Mouse (Mus musculus) E14TG2a.4 (cell line): Measurements from ENCODE around the gene Grb2.
A peak's percentile ranks its signal among the peaks of the same experiment; 100 is the strongest.

Experiments
- H3K27me3 ChIP-seq: 2 replicates; pipeline ENCODE4 v1.6.1; 2014; ENCODE audit warnings: low read length, control low read depth; ENCODE audit not compliant: insufficient read depth
- H3K36me3 ChIP-seq: 2 replicates; pipeline ENCODE4 v1.6.1; 2014; ENCODE audit warnings: low read length, control low read depth; ENCODE audit not compliant: insufficient read depth
- H3K4me1 ChIP-seq: replicated peaks from 2 replicates; pipeline ENCODE4 v1.6.1; 2014; ENCODE audit warnings: low read depth, low read length, control low read depth
- H3K4me3 ChIP-seq: replicated peaks from 2 replicates; pipeline ENCODE4 v1.5.1; 2014; ENCODE audit warnings: mild to moderate bottlenecking, low read length
- H3K9me3 ChIP-seq: 2 replicates; pipeline ENCODE4 v1.6.1; 2014; ENCODE audit warnings: low read length, control low read depth
- CTCF ChIP-seq: conservative IDR thresholded peaks from 2 replicates; pipeline ENCODE4 v1.5.1; 2014; ENCODE audit warnings: low read length
- NANOG ChIP-seq: IDR thresholded peaks from 2 replicates; pipeline ENCODE4 v1.6.1; 2014; ENCODE audit warnings: borderline replicate concordance, low read length, mixed read lengths
- POU5F1 ChIP-seq: IDR thresholded peaks from 2 replicates; pipeline ENCODE4 v1.6.1; 2014; ENCODE audit warnings: low read length, borderline replicate concordance

Gene Grb2

DNA sequence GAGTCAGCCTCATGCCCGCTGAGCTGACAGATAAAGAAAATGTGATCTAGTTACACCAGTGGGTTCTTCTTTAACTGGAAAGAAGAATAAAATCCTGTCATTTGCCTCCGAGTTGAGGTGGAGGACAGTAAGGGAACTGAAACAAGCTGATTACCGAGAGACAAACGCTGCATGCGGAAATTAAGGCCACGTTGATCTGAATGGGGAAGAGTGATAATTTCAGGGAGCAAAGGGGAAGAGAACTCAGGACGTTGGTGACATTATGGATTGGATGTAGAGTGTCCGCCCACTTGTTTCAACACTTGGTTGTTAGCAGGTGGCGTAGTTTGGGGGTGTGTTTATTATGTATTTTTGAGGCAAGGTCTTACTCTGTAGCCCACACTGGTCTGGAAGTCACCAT lies 34.5 kb upstream of the Grb2 start:
- Histone ChIP-seq H3K4me3 (no peak overlapping the region), H3K9me3 (no peaks in the 10 kb centered on the region), H3K36me3 (no peaks in the 10 kb centered on the region), H3K27me3 (0 out of 2 replicates have a peak, but pooled peaks cover 2% of the 10 kb centered on the region), H3K4me1 (peaks cover 20% of the 10 kb centered on the region)
- no peak for TF ChIP-seq CTCF
- TF ChIP-seq NANOG, result no peak
- TF ChIP-seq POU5F1, result no peak

DNA sequence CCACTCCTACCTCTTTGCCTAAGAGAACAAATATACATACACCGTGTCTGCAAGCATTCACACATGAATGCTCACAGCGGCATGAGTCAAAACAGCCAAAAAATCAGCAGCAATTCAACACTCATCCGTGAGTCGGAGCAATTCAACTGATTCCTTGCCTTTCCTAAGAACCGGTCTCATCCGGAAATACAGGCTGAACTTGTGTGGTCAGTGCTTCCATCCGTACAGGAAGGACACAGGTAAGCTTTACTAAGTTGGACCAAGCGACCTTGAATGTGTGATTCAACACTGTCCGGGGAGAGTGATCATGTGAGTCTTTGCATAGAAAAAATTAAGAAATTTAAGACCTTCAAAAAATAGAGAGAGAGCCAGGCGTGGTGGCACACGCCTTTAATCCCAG lies 32.7 kb upstream of the Grb2 start:
- no peak overlapping the region for H3K4me3 ChIP-seq
- H3K9me3 ChIP-seq, result no peaks in the 10 kb centered on the region
- H3K4me1 ChIP-seq, result peaks cover 6% of the 10 kb centered on the region
- TF ChIP-seq POU5F1 (no peak), NANOG (no peak), CTCF (no peak)
- 0 out of 2 replicates have a peak, but pooled peaks cover 2% of the 10 kb centered on the region for H3K27me3 ChIP-seq
- H3K36me3 ChIP-seq, result no peaks in the 10 kb centered on the region

DNA sequence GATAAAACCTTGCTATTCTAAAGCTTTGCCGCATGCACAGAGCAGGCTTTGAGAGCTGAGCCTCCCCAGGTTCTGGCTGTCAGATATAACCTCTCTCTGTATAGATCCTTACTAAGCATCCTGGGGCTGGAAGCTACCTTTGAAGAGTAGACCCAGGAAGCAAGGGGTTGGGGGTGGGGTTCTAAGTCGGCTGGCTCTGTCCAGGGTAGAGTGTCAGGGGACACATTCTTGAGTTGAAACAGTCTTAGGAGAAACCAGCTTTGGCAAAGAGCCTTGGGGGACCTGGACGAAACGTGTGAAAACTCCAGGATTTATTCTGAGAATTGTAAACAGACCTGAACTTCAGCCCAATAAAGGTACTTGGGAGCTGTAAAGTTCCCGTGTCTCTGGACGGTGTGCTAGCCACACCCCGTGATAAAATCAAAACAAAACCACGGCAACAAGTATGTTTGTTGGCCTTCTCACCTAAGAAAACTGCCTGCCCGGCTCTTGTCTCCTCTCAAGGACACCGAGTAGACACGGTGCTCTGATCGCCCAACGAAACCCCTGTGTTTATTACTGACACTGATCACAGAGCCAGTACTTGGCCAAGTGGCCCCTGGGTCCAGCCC lies 30.0 kb upstream of the Grb2 start:
- Histone ChIP-seq H3K27me3 (no peaks in the 10 kb centered on the region), H3K4me1 (peaks cover 16% of the 10 kb centered on the region), H3K4me3 (no peak overlapping the region), H3K9me3 (no peaks in the 10 kb centered on the region), H3K36me3 (no peaks in the 10 kb centered on the region)
- no peak for TF ChIP-seq NANOG
- TF ChIP-seq CTCF, result no peak
- no peak for TF ChIP-seq POU5F1

DNA sequence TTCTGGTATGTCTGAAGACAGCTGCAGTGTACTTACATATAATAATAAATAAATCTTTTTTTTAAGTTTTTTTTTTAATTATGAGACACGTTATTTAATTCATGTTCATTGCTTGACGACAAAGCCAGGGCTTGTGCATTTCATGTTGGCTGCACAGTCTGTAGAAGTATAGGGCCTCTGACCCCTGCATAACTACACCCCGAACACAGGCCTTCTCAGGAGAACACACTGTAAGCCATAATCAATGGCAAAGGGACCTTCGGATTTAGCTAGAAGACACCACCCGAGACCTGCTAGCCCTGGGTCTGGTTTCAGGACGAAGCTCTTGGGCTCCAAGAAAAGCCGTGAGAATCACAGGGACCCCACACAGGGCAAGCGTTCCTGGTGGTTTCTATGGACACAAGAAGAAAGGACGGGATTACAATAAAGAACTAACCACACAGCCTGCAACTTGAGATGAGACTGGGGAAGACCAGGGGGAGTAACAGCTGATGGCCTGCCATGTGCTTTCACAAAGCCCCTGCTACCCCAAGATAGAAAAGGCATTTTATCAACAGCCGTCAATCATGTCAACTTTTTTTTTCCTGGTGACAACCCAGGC lies 29.3 kb upstream of the Grb2 start:
- no peak for TF ChIP-seq NANOG
- TF ChIP-seq POU5F1, result no peak
- no peak for TF ChIP-seq CTCF
- Histone ChIP-seq H3K9me3 (no peaks in the 10 kb centered on the region), H3K4me1 (peaks cover 16% of the 10 kb centered on the region), H3K36me3 (no peaks in the 10 kb centered on the region), H3K4me3 (no peak overlapping the region), H3K27me3 (no peaks in the 10 kb centered on the region)

GRCm38 (mm10) chr11:115734041-115734686 lies 25.8 kb upstream of the Grb2 start:
- Histone ChIP-seq H3K36me3 (no peaks in the 10 kb centered on the region), H3K27me3 (no peaks in the 10 kb centered on the region), H3K4me1 (peaks cover 16% of the 10 kb centered on the region), H3K9me3 (no peaks in the 10 kb centered on the region), H3K4me3 (no peak overlapping the region)
- TF ChIP-seq POU5F1 (no peak), CTCF (no peak), NANOG (no peak)

DNA sequence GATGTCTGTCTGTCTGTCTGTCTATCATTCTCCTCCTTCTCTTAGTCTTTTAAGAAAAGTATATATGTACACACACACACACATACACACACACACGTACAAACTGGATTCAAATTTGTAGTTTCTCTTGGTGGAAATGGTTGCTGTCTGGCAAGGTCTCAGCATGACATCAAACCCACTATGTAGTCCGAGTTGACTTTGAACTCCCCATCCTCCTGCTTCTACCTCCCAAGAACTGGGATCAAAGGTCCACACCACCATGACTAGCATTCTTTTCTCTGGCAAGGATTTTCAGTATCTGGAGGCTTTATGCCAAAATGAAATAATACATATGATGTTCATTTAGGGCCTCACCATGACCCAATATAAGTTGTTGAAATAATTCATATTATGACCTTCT lies 14.8 kb upstream of the Grb2 start:
- Histone ChIP-seq H3K4me1 (peaks cover 2% of the 10 kb centered on the region), H3K27me3 (no peaks in the 10 kb centered on the region), H3K4me3 (no peak overlapping the region), H3K9me3 (no peaks in the 10 kb centered on the region), H3K36me3 (no peaks in the 10 kb centered on the region)
- TF ChIP-seq POU5F1 (no peak), NANOG (no peak), CTCF (no peak)

DNA sequence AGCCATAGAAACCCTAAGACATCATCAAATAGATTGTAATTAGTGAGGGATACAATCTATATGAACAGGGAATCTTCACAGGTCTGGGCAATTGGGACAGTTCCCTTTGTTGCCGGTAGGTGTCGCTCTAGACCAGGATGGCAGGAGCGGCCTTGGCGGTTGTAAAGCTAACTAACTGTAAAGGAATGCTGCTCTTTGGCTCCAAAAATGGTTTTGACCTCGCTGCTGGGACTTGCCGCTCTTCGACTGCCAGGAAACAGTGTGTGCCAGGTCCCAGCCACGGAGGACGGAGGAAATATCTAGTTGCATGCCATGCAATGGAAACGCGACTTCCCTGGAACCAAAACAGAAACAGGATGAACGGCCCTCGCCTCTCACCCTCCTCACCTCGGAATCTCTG lies 14.2 kb upstream of the Grb2 start:
- H3K4me1 ChIP-seq, result peaks cover 2% of the 10 kb centered on the region
- no peaks in the 10 kb centered on the region for H3K9me3 ChIP-seq
- no peaks in the 10 kb centered on the region for H3K27me3 ChIP-seq
- H3K36me3 ChIP-seq, result no peaks in the 10 kb centered on the region
- TF ChIP-seq CTCF (peak; percentile 100), POU5F1 (no peak), NANOG (no peak)
- H3K4me3 ChIP-seq, result no peak overlapping the region

DNA sequence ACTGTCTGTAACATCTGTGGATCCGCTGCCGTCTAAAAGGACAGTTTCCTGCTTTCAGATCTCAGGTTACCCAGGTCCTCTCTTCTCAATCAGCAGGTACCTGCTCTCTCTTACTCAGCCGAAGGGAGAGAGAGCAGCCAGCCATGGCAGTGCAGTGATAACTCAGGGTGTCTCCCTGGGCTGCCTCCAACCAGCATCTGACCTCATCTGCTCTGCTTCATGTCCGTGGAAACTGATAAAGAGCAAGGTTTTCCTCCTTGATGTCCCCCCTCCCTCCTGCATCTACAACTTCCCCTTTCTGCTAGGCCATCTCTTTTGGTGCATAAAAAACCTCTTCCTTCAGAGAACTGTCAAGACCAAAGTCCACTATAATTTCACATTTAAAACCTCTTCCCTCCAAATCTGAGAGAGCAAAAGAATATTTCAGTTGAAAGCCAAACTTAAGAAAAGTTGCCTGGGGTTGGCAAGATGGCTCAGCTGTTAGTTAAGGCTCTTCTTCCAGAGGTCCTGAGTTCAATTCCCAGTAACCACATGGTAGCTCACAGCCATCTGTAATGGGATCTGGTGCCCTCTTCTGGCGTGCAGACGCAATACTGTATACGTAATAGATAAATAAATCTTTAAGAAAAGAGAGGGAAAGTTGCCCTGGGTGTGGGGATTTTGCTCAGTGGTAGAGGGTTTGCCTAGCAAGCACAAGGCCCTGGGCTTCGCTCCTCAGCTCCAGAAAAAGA lies 9.4 kb upstream of the Grb2 start:
- Histone ChIP-seq H3K4me1 (peaks cover 19% of the 10 kb centered on the region), H3K36me3 (no peaks in the 10 kb centered on the region), H3K4me3 (no peak overlapping the region), H3K9me3 (no peaks in the 10 kb centered on the region), H3K27me3 (no peaks in the 10 kb centered on the region)
- TF ChIP-seq CTCF (peak; percentile 42), POU5F1 (no peak)
